Mouse (Mus musculus) testis, postnatal 10 days (tissue): Measurements from ENCODE around the gene Ston2.
"Not testable (repeated sequence)": the region's sequence is repeated elsewhere in the genome, so short reads cannot be mapped to it uniquely, and the experiment has no call there.

Source experiments
- DNase-seq: peaks from one replicate; pipeline ENCODE4 v3.0.0; 2021; ENCODE audit warnings: low spot score

The Ston2 gene

DNA sequence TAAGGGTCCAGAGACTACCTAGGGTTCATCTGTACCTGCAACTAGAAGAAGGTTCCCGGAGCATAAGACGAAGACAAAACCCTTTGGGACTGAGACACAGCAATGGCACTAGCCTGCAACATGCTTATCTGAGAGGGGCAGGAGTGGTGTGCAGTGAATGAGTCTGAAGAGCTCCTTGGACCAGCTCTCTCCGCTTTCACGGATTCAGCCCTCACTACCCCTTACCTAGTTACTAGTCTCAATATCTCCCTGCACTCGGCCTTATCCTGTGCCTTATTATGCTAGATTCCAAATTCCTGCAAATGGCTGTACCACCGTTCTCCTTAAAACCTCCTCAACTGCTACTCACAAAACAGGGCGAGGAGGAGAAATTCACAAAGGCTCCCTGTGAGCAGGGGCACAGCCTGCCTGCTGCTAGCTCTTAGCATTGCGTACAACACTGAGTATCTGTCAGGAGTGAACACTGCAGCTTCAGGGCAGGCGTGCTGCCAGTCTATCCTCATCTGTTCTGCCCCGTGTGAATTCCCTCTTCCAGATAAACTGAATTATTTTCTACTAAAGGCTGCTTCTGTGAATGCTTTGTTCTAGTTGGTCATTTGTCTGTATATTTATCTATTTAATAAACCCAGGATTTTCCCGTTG lies 38.5 kb downstream of the Ston2 start:
- no peak for DNase-seq

DNA sequence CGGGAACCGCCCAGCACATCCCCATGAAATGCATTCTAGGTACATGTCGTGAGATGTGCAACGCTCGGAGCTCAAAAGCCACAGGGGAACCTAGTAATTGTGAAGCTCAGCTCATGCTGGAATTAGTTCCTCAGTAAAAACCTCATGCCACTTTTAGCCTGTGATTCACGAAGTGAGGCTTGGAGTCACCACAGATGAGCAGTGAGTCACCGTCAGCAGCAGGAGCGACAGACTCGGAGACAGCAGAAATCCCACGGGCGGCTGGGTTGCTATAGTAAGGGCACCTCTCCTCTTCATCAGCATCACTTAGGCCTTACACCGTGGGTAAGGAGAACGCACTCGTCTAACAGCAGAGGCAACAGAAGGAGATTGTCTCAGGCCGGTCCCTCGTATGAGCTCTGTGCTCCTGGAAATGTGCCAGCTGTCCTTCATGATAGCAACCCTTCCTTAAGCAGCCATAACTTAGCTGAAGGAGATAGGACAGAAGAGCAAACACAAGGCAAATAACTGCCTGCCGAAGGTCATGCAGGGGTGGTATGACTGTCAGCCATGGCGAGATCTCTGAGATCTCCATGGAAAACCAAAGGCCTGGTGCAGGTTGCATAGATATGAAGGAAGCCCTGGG lies 39.8 kb downstream of the Ston2 start:
- DNase-seq: no peak

DNA sequence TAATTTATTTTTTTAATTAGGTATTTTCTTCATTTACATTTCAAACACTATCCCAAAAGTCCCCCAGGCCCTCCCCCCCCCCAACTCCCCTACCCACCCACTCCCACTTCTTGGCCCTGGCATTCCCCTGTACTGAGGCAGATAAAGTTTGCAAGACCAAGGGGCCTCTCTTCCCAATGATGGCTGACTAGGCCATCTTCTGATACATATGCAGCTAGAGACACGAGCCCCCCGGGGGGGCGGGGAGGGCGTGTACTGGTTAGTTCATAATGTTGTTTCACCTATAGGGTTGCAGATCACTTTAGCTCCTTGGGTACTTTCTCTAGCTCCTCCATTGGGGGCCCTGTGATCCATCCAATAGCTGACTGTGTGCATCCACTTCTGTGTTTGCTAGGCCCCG lies 41.3 kb downstream of the Ston2 start:
- DNase-seq: not testable (repeated sequence)

DNA sequence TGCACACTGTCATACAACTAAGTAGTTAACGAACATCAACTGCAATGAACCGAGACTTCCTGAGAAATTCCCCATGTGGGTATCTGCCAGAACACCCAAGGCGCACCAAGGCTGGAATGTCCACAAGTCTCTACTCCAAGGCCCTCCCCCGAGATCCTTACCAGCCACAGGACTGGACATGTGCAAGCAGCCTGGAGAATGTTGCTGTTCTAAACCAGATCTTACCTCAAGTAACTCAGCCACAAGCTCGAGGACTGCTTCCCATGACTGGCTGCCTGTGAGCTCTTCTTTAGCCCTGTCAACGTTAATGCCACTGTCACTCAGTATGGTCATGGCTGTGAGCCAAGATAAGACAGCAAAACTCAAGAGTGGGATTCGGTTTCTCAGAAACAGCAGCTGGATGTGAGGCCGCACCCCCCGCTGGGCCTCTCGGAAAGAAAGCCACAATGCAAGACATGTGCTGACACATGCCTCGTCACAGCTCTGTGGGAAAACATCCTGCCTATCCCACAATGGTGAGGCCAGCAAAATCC lies 42.4 kb downstream of the Ston2 start:
- no peak for DNase-seq

DNA sequence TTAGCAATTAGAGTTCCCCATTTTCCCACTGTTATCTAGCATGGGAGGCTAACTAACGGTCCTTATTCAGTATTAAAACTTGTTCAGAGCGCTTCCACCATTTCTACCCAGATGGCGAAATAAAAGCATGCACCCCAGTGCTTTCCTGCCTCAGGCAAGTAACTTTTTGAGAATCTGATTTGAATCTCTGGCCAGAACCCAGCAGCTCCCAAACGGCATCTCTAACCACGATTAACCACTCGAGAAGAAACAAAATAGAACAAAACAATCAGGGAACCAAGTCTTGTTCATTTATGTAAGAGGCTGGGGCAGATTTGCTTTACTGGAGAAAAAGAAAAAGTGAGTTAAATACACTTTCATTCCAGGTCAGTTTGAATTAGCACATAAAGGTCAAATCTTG lies 44.1 kb downstream of the Ston2 start:
- DNase-seq: no peak

DNA sequence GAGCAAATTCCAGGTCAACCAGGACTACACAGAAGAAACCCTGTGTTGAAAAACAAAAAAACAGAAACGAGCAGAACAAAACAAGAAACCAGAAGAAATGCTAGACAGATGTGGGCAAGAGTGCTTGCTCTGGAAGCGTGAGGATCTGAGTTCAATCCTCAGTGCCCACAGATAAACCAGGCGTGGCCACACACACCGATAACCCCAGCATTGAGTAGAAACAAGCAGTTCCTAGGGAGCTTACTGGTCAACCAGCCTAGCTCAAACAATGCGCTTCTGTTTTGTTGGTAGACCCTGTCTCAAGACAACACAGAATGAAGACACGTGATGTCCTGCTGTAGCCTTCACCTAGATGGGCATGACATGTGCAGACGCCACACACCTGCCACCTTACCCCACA lies 45.3 kb downstream of the Ston2 start:
- no peak for DNase-seq

DNA sequence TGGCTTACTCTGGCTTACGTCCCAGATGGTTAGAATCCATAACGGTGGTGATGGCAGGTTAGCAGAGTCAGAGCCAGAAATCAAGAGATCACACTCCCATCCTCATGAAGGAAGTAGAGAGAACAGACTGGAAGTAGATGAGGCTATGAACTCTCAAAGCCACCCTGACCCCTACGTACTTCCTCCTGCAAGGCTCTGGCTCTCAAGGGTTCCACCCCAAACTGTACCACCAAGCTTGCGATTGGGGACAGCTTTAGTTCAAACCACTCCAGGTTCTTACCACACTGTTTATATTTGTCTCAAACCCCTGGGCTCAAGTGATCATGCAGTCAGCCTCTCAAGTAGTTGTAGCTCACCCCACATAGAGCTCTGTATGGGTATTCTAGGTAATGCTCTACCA lies 49.8 kb downstream of the Ston2 start:
- DNase-seq: no peak

DNA sequence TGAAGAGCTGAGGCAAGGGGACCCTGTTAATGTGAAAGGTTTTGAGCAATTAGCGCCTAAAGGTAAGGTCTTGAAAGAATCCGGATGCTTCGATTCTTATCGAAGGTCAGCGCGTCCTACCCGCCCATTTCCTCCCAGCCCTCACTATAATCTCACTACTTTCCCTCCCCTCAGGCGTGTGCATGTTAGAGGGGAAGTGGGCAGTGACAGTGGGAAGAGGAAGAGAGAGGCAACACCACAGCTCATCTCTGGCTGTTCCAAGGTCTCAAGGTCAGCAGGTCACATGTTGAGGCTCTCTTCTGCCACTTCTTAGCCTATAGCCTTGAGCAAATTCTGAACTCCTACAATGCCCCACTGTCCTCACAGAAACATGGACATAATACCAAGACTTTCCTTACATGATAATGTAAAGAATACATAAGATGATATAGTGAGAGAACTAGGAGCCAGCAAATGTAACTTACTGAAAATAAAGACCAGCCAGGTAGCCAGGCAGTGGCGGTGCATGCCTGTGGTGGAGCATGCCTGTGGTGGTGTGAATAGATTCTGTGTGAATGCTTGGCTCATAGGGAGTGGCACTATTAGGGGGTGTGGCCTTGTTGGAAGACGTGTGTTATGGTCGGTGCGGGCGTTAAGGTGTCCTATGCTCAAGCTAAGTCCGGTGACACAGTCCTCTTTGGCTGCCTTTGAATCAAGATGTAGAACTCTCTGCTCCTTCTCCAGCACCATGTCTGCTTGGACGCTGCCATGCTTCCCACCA lies 51.8 kb downstream of the Ston2 start:
- DNase-seq: no peak

DNA sequence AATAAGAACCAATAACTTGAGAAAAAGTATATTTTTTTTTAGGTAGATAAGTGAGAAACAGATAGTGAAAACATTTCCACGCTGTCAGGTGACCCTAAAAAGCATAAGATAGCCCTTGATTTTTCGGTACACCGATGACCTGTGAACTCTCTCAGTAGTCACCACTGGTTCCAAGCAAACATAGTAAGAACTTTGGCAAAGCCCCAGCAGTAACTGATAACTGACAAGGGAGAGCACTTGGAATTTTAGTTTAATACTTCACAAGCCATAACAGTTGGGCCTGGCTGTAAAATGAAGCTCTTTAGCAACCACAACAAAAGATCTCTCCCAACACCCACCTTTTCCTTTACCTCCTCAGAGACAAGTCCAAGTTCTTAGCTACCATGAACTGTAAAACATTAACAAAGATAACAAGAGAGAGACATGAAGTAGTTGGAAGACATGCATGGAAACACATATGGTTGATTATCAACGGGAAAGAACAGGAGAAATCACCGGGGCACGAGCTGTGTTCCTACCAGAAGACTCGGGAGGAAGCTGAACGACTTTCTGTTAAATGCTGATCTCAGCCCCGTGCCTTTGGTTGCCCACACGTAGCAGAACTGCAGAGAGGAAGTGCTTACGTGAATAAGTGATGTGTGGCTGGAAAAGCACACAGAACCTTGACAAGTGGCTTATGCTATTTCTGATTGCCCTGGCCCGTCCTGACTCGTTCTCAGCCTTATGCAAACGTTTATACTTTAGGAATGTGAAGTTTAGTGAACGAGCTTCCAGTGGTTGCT lies 53.8 kb downstream of the Ston2 start:
- DNase-seq: no peak

DNA sequence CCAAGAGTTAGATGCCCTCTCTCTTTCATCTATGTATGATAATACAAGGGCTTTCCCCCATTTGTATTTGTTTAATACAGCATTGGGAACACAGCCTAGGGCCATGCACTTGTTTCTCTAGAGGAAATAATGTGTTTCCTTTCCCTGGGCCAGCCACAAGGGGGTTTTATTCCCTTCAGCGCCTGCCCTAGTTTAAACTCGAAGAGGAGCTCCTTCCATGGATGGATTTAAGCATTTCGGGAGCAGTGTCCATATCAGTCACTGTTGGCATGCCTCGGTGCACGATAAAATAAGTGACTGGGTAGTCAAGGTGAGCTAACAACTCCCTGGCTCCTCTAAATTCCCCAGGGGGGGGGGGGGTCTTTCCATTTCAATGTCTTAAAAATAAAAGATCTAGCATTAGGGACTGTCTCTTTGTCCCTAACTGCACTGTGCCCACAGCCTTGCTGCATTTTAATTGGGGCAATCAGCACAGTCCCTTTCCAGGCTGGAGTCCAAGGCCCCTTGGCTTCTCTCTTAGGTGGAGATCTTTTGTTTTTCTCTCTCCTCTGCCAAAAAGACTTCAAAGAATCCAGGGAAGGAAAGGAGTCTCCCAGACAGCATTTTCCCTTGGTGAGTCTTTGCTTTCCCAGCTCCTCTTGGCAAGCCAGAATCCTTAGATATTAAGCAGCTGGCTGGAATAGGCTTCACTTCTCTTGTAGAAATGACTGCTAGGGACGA lies 55.3 kb downstream of the Ston2 start:
- DNase-seq: no peak

DNA sequence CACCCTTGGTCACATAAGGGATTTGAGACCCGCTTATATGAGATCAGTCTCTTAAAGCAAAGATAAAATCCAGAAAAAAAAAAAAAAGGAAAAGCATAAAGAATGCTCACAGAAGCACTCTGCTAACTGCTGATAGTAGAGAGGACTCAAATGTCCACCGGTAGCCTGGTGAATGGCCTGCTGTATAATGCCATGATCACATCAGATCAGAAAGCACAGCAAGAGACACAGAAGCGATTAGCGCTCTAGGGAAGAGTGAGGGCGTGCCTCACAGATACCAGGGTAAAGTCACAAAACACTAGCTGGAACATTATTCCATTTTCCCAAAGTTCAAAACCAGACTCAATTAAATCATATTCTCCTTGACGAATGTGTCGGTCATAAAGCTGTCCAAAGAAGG lies 62.0 kb downstream of the Ston2 start:
- no peak for DNase-seq

DNA sequence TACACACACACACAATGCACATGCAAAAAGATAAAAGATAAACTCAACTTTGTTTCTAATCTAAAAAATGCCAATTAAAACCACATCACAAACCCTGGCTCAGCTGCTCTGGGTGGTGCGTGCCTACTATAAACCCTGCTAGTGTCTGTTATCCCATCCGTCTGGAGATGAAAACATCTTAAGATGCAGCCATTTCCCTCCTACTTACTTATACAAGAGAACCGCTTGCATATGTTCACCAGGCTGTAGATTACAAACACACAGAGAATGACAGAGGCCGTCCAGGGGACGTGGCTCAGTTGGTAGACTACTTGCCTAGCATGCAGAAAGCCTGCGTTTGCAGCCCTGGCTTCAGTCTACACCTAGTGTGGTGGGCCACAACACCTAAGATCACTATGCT lies 64.3 kb downstream of the Ston2 start:
- DNase-seq: no peak

DNA sequence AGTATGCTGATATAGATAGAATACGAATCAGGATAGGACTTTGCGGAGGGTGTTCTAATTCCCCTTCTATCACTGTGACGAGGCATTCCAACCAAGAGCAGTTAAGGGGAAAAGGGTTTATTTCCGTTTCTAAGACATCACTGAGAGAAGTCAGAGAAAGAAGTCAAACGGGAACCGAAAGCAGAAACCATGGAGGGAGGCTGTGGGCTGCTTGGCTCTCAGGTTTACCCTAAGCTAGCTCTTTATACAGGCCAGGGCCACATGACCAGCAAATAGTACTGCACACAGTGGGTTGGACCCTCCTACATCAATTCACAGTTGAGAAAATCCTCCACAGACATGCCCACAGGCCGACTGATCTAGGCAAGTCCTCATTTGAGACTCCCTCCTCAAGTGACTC lies 69.1 kb downstream of the Ston2 start:
- DNase-seq: no peak

DNA sequence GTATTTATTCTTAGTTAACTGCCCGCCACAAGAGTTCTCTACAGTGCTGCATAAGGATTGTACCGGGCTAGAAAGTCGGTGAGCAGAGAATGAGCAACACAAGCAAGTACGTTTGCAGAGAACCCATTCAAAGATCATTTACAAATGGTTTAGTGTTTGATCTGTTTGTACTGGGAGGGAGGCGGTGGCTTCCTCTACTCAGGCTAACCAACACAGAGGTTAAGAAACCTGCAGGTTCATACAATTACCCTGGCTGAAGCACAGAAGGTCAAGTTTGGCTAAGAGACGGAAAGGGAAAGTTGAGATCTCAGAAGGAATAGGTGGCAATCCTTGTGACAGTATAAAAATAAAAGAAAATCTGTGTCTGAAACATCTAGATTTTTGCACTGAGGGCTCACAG lies 72.5 kb downstream of the Ston2 start:
- DNase-seq: no peak

DNA sequence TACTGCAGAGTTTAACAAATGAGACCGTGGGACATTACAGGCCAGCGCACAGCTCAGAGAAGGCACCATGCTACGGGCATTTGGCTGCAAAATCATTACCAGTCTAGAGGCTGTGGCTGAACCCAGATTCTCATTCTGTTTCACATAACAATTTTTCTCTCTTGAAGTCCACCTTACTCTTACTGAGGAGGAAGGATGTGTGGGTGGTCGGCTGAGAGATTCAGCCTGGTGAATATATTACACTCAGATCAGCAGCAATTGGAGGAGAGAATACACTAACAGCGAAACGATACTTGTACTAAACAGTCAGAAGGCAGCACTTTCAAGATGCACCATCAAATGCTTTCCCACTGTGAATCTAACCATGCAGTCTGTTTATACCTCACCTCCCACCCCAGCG lies 74.8 kb downstream of the Ston2 start:
- DNase-seq: no peak

DNA sequence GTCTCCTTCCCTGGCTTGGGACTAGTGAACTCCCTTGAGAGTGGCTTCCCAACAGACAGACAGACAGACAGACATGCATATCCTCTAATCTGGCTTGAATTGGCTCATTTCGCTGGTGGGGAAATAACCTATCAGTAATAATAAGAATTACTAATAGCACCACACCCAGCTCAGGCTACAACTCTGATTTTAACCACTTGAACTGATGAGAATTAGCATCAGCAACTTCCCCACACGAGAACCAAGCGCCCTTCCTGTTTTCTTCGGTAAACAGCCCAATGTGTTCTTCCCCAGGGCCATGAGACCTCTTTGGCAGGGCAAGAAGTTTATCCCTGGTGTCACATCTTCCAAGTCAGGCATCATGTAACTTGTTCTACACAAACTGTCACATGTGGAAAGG lies 76.5 kb downstream of the Ston2 start:
- DNase-seq: no peak

DNA sequence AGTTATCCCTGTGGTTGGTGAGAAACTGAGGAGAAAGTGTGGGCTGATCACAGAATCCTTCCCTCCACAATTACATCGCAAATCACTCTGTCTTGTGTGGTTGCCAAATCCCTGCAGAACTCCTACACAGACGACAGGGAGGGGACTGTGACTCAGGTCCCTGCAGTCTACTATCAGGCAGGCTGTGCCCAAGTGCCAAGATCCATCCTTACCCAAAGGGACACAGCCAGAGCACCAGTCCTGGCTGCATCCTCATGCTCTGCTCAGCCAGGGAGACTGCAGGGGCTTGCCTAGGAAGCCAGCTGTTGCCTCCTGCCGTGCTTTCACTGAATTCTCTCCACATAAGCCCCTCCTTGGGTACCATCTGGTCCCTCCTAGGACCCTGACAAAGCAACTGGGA lies 77.3 kb downstream of the Ston2 start:
- DNase-seq: no peak

DNA sequence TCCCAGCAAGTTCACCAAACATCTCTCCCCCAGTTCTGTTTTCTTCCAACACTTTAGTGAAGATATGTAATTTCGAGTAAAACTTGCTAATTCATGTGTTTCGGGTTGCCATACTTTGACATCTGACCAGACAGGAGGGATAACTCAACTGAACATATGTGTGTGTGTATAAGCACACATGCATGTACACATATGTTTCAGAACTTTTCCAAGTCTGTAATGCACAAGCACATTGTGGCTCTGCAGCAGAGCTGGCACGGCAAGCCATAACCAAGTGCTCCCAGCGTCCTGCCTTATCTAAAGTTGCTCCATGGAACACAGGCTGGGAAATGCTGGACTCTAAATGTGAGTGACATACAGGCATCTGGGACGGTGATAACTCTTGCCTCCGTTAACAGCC lies 78.6 kb downstream of the Ston2 start:
- DNase-seq: no peak

DNA sequence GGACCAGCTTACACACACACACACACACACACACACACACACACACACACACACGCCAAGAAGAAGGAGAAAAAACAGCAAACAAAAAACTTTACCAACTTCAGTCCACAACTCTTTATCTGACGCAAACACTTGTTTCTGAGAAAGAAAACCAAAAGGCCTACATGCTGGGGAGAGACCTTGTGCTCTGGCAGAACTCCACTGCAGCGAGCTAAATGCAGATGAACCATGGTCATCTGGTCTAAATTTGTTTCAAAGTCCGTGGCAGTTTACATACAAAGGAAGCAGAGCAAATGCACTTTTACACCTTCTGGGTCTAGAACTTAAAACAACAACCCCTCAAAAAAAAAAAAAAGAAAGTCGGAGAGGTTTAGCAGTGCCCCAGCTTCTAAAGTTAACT lies 79.0 kb downstream of the Ston2 start:
- no peak for DNase-seq

DNA sequence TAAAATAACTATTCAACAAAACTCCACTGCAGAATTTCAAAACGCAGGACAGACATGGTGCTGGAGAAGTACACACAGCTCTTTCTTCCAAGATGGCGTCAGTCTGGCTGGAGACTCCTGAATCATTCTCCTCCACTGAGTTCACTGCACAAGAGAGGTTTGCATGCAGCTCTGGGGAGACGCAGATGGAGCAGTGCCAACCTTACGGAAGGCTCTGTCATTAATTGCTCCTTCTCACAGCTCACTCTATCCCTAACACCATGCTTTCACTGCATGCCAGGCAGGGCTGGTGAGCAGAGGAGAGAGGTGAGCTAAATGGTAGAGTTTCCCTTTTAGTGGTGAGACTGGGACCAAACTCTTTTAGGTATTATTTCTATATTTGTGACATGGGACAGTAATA lies 80.4 kb downstream of the Ston2 start:
- DNase-seq: no peak

DNA sequence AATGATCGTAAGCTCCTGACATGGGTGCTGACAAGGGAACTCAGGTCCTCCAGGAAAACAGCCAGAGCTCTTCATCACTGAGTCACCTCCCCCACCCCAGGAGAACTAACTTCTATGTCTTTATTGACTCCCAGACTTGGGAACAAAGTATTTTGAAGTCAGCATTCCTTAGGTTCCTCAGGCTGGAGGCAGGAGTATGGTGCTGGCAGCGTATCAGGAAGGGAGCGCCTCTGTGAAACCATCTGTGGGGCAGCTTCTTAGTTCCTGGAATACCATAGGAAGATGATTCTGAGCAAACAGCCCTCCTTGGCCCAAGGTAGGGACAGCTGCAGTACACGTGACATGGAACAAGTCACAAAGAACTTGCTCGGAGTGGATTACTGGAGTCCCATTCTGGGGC lies 84.7 kb downstream of the Ston2 start:
- no peak for DNase-seq

DNA sequence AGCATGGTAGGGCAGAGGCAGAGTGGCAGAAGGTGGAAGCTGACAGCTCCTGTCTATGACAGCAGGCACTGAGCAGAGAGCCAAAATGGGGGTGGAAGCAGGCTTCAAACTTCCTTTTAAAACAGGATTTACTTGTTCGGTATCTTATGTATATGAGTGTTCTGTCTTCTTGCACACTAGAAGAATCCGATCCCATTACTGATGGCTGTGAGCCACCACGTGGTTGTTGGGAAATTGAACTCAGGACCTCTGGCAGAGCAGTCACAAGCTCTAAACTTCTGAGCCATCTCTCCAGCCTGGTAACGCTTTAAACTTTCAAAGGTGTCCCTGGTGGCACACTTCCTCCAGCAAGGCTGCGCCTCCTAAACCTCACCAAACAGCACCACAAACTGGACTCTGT lies 85.4 kb downstream of the Ston2 start:
- DNase-seq: no peak
